Mouse (Mus musculus) brain, adult 2 months (tissue): ENCODE data around the gene Gm7876.
"Not testable (repeated sequence)": the region's sequence is repeated elsewhere in the genome, so short reads cannot be mapped to it uniquely, and the experiment has no call there.

Experiments
- DNase-seq: peaks from one replicate; pipeline ENCODE4 v3.0.0; 2011; ENCODE audit warnings: low read depth, low spot score

Gm7876 gene

DNA sequence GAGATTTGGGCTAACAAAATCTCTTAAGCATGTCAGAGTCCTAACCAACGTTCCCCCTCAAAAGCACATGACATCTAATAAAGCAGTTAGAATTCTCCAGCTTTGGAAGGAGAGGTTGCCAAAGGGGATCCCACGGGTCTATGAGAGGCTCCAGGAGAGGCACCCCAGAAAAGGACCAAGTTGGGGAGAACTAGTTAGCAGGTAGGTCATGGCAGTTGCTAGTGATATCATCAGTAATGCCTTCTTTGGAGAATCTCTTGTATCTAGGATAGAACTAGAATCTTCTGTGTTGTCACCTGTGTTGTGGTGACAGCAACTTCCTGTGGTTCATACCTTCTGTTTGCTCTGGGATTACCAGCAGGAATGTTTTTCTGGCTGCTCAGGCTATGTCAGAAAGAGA lies at the start of gene Gm7876:
Gene Gm7876 (plus strand): TSS at position 301 of the 400 bp plus-strand sequence.
- DNase-seq = not testable (repeated sequence)

DNA sequence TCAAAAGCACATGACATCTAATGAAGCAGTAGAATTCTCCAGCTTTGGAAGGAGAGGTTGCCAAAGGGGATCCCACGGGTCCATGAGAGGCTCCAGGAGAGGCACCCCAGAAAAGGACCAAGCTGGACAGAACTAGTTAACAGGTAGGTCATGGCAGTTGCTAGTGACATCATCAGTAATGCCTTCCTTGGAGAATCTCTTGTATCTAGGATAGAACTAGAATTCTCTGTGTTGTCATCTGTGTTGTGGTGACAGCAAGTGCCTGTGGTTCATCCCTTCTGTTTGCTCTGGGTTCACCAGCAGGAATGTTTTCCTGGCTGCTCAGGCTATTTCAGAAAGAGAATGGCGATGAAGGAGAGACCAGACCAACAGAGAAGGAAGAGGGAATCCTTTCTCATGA lies 45.1 kb upstream of the Gm7876 start, which contains the start of gene Gm3239:
Gene Gm3239 (plus strand): TSS at position 301 of the 400 bp plus-strand sequence.
- not testable (repeated sequence) for DNase-seq

DNA sequence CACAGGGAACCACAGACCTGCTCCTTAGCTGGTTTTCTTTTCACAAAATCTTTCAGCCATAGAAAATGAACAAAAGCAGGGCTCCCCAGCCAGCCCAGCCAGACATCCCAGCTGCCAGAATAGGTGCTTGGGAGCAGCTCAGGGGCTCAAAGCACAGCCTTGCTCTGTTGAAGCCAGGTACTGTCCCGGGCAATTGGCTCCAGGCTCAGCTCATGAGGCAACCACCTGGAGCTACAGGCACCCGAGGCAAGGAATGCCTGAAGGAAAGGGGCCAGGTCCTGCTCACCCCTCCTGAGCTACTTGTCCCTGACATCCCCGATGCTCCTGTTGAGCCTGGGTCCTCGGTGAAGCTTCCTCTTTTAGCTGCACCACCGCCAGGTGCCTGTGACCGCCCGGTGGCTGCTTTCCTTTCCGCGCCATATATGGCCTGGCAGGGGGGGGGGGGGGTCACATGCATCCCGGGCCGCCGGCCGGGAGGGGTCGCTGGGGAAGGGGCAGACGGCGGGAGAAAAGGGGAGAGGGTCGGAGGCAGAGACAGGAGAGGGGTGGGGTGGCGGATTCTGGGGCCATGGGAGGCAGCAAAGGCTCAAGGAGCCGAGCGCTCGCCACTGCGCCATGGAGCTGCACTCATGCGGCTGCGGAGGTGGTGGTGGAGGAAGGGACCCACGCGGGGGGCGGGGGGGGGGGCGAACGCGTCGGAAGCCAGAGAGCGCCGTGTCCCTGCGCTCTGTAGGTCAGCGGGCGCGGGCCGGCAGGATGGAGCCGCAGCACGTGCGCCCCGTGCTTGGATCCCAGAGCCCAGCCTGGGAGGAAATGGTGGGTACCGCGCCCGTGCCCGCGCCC lies 17.2 kb downstream of the Gm7876 start, which contains the start of gene Gm3252:
Gene Gm3252 (plus strand): TSS at position 738 of the 843 bp plus-strand sequence.
- not testable (repeated sequence) for DNase-seq
